Mouse (Mus musculus): ENCODE measurements around the gene Gm37240.

Gene Gm37240

DNA sequence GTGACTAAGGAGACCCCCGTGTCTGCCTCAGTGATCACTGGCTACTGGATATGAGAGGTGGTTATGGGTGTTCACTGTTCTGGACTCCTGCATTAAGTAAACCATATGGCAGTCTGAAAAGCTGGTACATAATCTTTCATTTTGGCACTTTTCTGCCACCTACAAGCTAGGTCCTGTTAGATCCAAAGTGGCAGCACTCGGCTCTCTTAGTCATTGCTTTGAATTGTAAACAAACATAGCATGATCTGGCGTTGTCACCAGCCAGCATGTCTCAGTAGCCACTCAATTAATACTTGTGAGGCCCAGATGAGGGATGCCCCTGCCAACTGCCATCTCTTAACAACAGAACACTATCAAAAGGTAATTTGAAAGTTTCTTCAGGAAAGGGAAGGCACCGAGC, 904.6 kb downstream of the Gm37240 start:
- DNase-seq: no peak

- DNase-seq: no peak
Observed at GRCm38 (mm10) chr3:84980158-84980557, 907.2 kb downstream of the Gm37240 start.

DNA sequence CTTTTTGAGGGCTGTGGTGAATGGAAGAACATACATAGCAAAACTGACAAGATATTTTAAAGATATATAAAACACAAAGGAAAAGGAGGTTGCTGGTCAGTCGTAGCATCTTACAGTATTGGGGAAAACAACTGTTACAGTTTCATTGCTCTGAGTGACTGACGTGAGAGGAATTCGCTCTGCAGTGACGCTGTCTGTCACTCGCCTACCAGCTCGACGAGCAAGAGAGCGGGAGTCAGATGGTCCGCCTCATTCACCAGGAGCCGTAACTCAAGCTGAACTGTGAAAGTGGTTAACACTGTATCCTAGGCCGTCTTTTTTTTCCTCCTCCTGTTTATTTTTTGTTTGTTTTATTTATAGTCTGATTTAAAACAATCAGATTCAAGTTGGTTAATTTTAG, 908.6 kb downstream of the Gm37240 start:
- DNase-seq: no peak

DNA sequence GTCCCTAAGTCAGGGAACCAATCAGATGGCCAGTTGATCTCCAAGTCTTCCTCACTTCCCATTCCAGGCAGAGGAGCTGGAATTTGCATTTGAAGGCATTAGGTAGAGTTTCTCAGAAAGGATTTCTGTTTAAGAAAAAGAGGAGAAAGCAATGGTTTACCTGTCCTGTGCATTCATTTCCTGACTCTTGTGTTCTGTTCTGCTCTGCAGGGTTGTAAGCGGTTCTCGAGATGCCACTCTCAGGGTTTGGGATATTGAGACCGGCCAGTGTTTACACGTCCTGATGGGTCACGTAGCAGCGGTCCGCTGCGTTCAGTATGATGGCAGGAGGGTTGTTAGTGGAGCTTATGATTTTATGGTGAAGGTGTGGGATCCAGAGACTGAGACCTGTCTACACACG, 913.1 kb downstream of the Gm37240 start:
- DNase-seq: no peak

GRCm38 (mm10) chr3:84972881-84973280, 914.4 kb downstream of the Gm37240 start:
- DNase-seq: no peak

DNA sequence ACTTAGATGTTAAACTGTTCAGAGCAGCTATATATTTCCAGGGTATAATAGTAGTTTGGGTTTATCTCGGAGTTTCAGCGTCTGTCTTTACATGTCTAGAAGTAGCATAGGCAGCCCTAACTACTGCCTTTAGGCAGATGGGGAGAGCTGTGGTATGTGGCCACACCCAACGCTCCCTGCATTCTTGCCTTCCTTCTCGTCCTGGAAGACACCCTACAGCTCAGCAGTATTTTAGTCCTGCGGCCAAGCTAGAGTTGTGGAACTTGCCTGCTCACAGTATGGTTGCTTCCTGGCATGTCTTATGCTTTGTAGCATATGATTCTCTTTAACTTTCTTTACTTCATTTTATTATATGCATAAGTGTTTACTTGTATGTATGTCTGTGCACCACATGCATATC, 915.8 kb downstream of the Gm37240 start:
- no peak for DNase-seq

- DNase-seq: no peak
Observed at GRCm38 (mm10) chr3:84967364-84967763, 920.0 kb downstream of the Gm37240 start.

DNA sequence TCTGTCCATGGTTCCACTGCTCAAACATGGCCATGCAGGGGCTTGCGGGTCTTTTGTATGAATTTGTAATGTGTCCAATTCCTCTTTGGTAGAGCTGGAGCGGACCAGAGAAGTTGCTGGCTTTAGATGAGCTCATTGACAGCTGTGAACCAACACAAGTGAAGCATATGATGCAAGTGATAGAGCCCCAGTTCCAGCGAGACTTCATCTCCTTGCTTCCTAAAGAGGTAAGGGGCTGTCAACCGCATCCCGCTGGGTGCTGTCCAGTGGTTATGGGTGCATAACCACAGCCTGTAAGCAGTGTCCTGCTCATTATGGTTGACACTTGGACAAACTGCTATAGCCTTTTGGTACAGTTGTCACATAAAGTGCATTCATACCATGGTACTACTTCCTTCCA, 922.2 kb downstream of the Gm37240 start:
- DNase-seq: no peak

DNA sequence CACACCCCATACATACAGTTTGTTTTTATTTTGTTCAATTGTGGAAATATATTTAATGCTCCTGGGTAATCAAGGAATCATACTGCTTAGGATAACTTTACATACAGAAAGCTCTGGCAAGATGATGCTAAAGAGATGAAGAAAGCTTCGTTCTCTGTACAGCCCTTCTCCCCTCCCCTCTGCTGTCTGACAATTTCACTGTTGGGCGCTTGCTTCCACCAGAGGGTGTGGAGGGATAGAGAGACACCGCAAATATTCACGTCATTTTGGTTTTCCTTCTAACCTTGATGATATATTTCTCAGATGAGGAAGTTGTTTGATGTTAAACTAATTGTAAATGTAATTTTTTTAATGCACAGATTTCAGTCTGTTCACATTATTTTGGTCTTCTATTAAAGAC, 931.5 kb downstream of the Gm37240 start:
- no peak for DNase-seq

DNA sequence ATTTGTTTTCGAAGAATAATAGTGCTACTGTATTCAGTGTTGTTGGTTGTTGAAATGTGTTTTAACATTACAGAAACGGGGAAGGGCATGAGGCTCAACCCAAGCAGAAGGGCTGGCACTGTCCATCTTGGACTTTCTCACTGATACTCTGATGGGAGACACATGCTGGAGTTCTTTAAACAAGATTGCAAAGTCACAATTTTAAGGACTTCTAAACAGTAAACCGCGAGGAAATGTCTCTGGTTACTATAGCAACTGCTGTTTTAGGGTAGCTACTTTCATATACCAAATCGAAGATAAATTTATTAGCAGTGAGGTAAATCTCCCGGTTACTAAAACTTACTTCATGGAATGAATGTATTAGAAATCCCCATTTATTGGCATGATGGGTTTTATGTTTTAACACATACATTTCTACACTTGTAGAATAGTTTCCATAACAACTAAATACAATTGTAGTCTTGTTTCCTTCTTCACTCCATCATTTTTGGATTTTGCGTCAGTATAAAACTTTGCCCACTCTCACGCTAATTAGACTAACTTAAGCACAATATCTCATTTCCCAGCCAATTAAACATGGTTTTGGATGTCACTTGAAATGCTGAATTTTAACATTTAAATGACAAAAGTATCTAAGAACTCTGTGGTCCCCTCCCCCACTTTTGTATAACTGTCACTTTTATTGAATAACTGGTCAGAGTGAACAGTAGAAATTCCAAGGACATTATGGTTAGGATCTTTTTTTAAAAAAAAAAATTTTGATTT, 932.1 kb downstream of the Gm37240 start:
- no peak for DNase-seq

DNA sequence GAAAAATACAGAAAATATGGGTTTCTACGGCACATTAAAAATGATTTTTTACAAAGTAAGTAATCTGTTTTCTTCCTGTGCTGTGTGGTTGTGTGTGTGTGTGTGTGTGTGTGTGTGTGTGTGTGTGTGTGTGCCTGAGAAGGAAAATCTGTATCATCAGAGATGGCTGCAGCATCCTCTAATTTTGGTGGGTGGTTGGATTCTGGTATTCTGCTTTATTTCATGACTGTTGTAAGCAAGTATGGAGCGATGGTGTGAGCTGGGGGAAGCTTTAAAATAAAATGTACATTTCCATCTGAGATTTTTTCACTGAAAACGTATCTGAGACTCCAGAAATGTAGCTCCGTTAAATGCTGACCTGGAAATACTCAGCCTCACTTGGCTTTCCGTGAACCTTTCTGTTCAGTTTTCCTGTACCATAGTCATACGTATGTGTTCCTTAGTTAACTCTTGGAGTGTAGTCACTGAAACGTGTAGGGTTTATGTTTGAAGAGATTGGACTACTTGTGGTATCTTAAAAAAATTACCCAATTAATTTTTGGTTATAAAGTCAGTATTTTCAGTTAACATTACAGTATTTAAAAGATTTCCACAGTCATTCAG, 934.6 kb downstream of the Gm37240 start:
- DNase-seq: no peak

DNA sequence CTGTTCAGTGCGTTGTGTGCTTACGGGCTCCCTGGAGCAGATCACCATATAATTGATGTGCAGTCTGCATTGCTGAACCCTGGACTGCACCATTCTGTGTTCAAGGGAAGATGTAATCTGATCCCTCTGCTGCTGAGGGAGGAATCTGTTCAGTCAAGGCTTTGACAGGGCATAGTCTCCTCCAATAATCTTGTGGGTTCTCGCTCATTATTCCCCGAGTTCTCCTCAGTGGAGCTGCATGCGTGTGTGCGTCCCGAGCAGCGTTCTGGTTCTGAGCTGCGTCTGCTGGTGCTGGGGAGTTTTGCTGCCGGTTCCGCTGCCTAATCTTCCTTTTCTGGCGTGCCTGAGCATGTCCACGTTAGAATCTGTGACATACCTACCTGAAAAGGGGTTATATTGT, 935.2 kb downstream of the Gm37240 start:
- no peak for DNase-seq

- no peak for DNase-seq
Observed at GRCm38 (mm10) chr3:84951698-84952097, 935.6 kb downstream of the Gm37240 start.

- no peak for DNase-seq
Observed at GRCm38 (mm10) chr3:84949387-84949786, 937.9 kb downstream of the Gm37240 start.

DNA sequence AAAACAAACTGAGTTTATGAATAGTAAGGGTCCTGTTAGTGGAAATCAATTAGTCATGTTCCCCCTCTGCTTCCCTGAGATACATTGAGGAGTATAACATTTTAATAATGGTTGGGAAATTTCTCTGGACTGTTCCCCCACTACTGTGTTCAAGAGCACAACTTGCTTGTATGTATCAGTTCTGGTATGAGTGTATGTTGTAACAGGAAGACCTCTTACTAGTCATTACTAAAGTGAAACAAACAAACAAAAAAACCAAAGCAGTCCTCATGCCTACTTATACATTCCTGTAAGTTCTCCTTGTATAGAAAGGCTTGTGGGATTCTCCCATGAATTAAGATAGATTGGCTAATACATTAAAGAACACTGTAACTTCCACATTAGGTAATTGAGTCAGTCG, 940.9 kb downstream of the Gm37240 start:
- no peak for DNase-seq

DNA sequence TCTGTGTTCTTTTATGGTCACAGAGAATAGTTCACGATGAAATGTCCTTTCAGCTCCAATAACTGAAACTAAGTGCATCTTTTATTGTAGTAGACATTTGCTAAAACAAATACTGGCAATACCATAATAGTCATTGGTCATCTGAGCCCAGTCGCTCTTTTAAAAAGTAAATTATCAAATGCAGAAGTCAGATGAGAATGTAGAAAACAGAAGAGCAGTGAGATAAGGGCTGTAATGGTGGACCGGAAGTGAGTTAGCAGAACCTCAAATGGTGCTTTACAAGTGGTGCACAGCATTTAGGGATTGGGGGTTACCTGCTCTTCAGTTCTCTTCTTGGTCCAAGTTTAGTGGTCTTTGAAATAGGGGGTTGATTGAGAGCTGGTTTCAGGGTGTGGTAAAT, 942.4 kb downstream of the Gm37240 start:
- DNase-seq: no peak

- no peak for DNase-seq
Observed at GRCm38 (mm10) chr3:84937360-84938355, 949.7 kb downstream of the Gm37240 start.

DNA sequence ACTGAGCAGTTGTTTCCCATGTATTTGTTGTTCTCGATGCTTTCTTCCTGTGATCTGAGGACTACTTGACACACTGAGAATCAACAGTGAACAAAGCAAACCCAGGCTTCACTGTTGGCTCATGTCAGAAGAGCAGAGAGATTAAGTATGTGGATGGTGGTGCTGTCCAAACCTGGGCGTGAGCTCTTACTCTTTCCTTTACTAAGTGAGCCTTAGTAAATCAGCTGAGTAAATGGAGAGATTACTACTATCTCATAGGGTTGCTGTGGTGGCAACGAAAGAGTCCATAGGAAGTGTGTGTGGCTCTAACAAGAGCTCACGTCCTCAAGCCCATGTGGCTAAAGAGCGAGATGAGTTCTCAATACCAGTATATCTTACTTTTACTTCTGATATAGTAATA, 950.4 kb downstream of the Gm37240 start:
- DNase-seq: no peak

GRCm38 (mm10) chr3:84936252-84936651, 951.1 kb downstream of the Gm37240 start:
- DNase-seq: no peak

- DNase-seq: no peak
Observed at GRCm38 (mm10) chr3:84935729-84936128, 951.6 kb downstream of the Gm37240 start.

DNA sequence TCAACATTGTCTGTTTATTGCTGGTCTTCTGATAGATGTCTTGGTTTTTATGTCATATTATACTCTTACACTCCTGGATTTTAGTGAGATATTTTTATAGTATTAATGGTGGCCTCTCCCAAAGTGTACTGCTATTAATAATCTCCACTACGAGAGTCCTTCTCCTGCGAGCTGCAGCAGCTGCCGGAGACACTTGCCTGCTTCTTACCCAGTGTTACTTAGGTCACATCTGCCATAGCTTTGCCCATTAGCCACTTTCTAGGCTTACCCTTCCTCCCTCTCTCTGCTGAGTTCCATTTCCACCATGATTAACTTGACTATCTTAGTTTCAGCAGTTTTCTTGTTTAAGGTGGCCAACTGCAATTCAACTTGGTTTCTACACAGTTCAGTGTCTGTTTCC, 956.6 kb downstream of the Gm37240 start:
- no peak for DNase-seq

DNA sequence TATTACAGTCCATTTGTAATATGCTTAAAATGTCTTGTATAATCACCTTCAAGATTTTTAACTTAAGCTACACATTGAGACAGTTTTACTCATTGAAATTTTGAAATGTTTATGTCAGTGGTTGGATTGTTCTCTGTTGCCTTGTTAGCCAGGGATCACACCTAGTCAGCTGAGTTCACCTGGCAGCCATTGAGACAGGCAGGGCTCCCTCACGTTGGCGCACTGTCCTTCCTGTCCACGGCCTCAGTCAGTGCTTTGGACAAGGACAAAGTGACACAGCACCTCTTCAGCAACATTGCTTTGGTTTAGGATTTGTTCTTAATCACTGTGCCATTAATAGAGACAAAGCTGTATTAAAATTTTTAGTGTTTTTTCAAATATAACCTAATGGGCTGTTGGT, 958.1 kb downstream of the Gm37240 start:
- DNase-seq: no peak

DNA sequence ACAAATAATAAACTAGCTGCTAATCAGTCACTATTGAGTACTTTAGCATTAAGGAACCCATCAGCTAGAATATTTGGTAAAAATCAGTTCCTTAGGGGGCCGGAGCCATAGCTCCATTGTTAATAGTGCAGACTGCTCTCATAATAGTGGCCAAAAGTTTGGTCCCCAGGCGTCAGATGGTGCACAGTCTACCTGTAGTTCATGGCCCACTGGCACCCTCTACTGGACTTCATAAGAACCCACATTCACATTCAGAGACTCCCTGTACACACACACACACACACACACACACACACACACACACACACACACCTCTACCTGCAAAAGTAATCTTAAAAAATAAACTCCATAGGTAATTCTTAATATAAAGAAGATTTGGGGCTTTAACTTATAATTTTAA, 959.4 kb downstream of the Gm37240 start:
- no peak for DNase-seq
